Mouse (Mus musculus): Measurements from ENCODE around the gene Samd4.

DNA sequence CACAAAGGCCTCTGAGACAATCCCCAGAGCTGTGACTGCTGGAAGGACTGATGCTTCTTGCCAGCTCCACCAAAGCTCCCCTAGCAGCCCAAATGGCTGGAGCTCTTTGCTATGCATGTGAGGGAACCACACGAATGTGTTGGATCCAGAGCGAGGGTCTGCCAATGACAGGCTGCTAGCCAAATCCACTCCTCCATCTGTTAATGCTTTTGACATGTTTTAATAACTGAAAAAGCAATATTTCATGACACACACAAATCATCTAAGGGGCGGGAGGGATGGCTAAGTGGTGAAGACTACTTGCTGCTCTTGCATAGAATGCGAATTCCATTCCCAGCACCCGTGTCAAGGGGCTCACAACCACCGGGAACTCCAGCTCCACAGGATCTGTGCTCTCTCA is 268.7 kb downstream of the Samd4 start:
- TF ChIP-seq EP300 (IDR thresholded peaks at IDR 0.05; ENCODE audit: insufficient read depth, low read depth, low read length) (no peak), POLR2A (IDR thresholded peaks at IDR 0.05; ENCODE audit: insufficient read depth, low read length) (no peak), CTCF (IDR thresholded peaks at IDR 0.05; ENCODE audit: low read depth, low read length) (no peak)
